Mouse (Mus musculus): ENCODE measurements at regions not wholly inside any gene's neighbourhood (a gene's known extent, or its start where the extent isn't known, plus 50 kb on each side); places are given as distances from the start of the nearest gene placed in this dataset.
A peak's percentile ranks its signal among the peaks of the same experiment; 100 is the strongest.
"Not testable (repeated sequence)": the region's sequence is repeated elsewhere in the genome, so short reads cannot be mapped to it uniquely, and the experiment has no call there.

DNA sequence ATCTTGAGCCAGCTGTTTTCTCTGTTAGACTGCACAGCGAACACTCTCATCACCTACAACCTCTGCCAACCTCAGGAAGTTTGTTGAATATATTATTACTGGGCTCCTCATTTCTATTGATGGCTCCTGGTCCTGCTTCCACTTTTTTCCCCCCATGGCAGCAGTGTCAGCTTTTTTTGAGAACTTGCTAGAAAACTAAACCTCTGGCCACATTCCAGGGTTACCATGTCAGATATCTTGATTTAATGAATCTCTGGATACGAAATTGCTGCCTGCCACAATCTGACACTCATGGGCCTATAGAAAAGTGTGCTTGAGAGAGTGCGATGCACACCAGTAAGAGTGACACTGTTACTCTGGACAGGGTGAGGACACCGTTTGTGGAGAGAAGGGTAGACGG lies 170.6 kb upstream of the Slc25a13 start:
- no peak for DNase-seq

DNA sequence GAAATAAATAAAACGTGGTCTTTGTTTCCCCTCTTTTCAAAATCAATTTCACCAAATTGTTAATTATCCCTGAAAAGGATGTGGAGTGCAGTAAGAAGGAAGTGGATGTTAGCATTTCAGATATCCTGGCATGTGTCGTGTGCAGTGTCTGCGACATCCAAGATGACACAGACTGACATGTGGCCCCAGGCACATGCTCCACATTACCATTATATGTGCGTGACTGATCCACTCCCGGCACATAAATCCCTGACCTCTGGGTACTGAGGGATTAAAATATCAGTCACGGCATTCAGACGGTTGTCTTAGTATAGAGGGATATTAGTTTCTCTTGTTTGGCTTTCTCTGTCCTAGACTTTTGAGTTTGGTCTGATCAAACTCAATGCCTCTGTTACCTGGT lies 168.0 kb upstream of the Slc25a13 start:
- no peak for DNase-seq

DNA sequence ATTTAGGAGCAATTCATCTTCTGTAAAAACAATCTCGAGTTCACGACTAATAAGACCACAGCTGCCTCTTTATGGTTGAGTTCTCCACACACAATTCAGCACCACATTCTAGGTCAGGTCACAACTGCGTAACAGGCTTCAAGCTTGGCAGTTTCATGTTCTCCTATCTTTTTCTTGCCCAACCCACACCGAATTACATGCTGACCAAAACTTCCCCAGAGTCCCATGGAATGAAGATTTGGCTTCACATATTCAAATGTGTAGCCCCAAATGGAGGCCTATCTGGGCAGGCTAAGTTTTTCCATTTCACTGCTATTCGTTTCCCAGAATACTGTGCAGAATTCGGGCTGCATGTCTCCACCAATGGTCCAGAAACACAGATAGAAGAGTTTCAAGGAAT lies 167.5 kb upstream of the Slc25a13 start:
- DNase-seq: no peak

DNA sequence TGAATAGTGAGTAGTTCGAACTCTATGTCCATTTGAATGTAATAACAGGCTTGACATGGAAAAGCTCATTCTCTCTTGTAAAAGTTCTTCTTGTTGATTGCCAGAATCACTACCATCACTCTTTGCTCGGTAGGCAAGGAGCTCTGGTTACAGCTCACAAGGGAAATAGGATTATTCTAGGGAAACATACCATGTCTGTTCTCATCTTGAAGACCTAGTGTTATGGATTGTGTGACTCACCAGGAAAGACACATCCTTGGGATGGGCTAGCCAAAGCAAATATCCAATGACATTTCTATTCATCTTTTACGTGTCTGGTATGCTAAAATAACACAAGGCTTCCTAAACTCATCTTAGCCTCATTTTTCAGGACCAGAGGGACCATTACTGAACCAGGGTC lies 155.4 kb upstream of the Slc25a13 start:
- no peak for DNase-seq

DNA sequence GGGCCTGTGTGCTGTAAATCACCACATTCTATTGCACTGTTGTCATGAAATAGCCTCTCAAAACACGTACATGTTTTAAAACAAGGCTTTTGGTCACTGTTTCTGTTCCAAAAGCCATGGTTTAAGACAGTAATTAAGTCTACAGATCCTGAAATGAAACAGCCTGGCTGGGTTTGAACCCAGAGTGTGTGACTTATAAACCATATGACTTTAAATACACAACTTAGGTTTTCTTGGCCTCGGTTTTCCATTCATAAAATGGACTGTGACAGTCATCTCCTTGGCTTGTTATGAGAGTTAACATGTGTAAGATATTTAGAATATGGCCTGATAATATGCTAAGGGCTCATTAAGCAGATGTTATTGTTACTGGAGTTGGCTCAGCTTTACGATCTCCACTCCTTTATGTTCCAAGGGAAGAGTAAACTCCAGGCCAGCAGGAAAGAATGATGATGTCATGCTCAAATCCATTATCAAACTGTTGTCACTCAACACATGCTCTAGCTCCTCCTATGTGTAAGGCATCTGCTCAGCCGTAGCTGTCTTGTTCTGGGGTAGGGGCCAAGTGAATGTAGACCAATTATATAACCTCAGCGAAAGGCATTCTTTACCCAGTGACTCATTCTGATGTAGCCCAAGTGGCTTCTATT lies 154.6 kb upstream of the Slc25a13 start:
- DNase-seq: no peak

DNA sequence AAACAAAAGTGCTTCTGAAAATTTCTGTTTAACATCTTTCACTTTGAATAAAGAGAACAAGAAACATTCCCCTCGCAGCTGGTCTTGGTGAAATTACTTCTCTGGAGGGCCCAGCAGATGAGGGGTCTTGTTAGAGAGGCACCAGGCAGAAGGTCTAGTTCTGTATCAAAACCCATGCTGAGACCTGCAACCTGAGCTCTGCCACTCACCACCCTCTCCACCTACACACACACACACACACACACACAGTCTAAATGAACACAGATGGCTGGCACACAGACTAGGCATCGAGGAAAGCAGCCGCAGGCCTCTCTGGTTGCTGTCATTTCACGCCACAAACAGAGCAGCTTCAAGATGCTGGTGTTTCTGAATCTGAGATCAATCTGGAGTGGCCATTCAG lies 147.1 kb upstream of the Slc25a13 start:
- DNase-seq: peak; percentile 58 to 67

DNA sequence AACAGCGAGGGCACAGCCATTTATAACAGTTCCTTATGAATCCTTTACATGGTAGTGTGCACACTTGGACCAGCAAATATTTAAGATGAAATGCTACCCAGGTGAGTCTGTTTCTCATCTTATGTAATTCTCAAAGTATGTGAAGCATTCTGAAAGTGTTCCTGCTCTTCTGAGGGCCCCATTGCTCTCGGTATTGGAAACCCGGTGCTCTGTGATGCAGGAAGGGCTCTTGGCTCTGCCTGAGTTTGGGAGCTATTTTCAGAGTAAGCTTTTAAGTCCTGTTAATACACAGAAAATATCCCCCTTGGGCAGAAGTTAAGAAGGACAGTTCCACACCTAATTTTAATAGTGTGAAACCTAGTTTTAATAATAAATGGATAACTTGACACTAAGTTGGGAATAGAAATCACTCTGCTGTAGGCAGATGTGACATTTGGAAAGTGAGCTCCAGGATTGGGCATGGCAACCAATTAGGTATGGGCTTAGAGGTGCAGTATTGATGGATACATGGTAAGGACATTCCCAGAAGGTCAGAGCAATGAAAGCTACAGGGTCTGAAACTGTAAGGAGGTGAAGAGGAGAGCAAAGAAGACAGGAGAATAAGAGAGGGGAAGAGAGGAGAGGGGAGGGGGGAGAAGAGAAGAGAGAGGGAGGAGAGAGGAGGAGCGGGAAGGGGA lies 145.8 kb upstream of the Slc25a13 start:
- no peak for DNase-seq

DNA sequence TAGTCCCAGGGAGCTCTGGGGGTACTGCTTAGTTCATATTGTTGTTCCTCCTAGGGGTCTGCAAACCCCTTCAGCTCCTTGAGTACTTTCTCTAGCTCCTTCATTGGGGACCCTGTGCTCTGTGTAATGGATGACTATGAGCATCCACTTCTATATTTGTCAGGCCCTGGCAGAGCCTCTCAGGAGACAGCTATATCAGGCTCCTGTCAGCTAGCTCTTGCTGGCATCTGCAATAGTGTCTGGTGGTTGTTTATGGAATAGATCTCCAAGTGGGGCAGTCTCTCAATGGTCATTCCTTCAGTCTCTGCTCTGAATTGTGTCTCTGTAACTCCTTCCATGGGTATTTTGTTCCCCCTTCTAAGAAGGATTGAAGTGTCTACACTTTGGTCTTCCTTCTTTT lies 144.2 kb upstream of the Slc25a13 start:
- DNase-seq: not testable (repeated sequence)

DNA sequence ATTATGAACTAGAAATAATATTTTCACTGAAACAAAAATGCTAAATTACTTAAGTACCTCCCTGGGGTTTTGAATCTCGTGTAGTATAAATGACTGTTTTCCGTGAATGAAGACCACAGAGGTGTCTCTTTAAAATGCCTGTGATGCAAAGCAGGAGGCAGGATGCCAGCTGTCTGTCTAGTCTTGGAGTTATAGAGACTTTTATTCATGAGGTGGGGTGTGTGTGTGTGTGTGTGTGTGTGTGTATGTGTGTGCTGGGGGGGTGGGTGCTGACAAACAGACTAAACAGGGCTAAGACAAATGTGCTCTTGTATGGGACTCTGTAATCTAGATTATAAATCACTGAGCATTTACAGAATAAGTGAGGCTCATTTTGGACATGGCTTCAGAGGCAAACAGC lies 140.5 kb upstream of the Slc25a13 start:
- DNase-seq: no peak

DNA sequence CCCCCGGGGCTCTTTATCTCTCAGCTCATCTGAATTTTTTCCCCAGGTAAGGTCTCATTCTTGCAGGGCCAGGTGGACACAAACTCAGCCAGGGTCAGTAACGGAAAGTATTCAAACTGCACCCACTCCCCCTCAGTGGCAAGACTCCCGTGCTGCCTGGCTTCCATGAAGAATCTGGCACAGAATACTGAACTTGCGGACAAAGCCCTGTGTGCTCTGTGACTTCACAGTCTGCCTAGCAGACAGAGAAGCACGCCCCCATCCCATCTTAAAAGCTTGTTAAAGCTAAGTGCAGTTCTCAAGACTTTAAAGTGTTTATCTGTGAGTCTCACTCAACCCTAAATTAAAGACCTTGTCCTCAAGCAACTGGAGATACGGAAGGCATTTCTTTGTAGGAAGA lies 140.0 kb upstream of the Slc25a13 start:
- DNase-seq: no peak

DNA sequence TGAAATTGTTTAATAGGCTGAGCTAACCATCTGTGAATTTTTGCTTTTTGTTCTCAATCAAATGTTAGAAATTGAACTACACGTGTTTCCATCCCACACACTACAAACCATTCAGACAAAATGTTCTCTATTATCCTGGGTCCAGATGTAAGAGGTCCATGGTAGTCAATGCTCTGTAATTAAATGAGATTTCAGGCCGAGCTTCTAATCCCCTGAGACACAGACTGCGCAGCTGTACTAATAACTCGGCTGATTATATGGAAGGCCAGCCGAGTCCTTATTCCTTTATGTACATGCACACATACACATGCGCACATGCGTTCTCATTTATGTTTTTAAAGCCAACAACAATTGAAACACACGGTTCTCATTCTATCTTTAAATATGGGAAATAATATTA lies 118.3 kb upstream of the Slc25a13 start:
- DNase-seq: no peak

DNA sequence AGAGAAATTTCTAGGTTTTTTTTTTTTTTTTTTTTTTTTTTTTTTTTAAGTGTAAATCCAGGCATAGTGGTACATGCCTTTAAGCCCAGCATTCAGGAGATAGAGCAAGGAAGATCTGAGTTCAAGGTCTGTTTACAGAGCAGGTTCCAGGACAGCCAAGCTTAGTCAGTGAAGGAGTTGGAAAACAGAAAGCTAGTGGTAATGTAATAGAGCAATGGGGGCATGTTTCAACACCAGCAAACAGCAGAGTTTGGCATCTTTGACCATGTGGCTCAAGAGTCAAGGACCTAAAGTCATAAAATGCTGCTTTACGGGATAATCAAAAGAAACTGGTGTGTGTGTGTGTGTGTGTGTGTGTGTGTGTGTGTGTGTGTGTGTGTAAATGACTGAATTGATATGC lies 113.3 kb upstream of the Slc25a13 start:
- DNase-seq: no peak

DNA sequence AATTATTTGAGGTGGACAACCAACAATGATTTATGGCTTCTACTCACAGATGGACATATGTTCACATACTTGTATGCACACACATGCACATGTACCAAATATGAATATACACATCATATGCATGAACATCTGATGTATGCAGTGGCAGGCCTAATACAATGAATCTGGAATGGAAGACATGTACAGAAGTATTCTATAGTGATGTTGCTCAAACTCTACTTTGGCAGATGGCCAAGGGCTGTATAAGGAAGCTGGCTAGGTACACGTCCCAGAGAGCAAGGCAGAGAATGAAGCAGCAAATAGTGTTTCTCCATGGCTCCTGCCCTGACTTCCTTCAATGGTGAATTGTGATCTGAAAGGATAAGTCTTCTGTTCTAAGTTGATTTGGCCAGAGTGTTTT lies 108.5 kb upstream of the Slc25a13 start:
- DNase-seq: no peak

DNA sequence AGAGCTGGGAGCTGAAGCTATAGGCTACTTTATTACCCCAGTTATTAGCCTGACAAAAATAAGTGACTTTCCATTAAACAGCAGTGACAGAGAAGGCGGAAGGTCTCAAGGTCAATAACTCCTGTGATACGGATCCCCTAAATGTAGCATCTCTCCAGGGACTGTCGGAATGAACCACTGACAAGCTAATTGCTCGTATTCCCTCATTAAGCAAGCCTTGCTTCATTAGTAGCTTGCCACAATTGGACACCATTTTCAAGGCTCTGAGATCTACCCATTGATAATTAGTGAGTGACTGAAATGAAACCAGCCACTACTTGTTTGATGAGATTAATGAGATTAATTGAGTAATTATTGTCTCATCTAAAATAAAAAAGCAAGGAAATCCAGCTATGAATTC lies 99.8 kb upstream of the Slc25a13 start:
- DNase-seq: no peak

DNA sequence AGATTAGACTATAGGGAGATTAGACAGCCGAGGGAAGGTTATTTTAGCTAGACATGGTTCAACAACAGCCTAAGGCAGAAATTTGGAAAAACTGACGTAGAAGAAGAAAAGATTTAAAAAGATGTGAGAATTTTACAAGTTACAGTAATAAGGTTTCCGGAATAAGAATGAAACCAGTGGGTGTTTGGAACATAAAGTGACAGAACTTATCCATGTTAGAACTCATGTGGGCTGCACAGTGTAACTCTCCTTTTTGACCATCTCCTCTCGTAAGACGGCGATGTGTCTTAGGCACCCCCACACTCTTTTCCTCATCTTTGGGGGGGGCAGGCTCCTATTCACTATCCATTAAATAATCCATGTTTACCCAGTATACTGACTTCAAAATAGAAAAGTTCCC lies 96.2 kb upstream of the Slc25a13 start:
- DNase-seq: no peak

DNA sequence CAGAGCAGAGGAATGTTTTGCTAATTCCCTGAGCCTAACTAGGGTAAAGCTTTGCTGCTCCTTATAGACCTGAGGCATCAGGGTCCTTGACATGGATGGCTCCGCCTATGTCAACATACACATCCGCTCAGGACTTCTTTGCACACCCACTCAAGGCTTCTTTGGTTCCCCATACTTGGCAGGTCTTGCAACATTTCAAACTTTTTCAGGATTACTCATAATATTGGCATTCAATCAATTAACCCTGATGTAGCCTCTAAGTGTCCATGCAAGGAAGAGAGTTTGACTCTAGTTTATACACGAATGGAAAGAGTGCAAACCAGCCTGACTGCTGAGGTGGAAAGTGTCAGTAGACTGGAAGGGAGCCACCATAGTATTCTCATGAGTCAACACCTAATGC lies 93.2 kb upstream of the Slc25a13 start:
- no peak for DNase-seq

DNA sequence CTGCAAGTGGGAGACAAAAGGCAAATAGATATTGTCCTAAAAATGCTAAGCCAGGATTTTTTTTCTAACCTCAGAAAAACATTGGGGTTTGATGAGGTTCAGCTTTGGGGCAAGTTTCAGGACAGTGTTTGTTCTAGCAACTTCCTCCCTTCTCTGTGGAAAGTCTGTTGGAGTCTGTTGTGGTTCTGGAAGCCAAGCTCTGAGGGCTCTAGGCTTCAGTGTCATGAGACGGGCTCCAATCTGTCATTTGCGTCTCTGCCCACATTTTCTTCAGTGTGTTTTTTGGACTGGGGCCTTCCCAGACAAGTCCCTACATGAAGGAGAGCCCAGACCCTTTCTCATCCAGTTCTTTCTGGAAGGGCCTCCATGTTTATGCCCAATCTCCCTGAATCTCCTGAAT lies 90.6 kb upstream of the Slc25a13 start:
- no peak for DNase-seq

DNA sequence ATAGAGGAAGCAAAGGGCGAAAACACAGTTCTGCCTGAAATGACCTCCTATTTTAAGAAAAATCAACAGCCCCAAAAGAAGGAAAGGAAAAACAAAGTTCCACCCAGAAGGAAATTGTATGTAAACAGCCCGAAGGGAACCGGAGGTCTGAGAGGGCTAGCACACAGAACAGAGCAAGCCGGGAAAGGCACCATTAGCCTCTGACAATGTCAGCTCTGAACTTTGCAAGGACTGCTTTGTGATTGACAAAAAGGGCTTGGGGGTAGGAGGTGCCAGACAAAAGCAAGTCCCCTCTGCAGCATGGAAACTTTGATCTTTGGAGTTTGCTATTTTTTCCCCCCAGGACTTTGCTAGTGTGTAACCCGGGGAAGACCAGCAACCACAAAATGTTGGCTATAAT lies 86.8 kb upstream of the Slc25a13 start:
- DNase-seq: no peak

DNA sequence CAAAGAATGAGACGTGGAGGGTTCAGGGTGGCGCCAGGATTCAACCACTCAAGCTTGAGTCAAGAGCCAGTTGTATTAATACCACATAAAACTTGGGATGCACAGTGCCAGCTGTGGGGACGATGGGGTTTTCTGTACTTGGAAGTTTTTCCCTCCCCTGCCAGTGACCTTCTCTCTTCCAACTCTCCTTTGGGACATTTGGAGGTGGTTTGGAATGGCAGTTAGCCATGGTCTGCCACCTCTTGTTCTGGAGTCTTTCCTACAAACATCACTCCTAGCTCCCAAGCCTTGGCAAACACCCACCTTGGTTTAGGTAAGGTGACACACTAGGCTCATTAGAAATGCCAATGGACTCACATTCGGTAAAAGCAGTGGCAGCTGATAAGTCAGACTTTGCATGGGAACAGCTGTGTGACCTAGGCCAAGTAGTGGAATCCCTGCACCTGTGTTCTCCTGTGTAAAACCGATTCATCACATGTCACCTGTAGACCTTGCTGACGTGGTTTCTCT lies 84.1 kb upstream of the Slc25a13 start:
- no peak for DNase-seq

DNA sequence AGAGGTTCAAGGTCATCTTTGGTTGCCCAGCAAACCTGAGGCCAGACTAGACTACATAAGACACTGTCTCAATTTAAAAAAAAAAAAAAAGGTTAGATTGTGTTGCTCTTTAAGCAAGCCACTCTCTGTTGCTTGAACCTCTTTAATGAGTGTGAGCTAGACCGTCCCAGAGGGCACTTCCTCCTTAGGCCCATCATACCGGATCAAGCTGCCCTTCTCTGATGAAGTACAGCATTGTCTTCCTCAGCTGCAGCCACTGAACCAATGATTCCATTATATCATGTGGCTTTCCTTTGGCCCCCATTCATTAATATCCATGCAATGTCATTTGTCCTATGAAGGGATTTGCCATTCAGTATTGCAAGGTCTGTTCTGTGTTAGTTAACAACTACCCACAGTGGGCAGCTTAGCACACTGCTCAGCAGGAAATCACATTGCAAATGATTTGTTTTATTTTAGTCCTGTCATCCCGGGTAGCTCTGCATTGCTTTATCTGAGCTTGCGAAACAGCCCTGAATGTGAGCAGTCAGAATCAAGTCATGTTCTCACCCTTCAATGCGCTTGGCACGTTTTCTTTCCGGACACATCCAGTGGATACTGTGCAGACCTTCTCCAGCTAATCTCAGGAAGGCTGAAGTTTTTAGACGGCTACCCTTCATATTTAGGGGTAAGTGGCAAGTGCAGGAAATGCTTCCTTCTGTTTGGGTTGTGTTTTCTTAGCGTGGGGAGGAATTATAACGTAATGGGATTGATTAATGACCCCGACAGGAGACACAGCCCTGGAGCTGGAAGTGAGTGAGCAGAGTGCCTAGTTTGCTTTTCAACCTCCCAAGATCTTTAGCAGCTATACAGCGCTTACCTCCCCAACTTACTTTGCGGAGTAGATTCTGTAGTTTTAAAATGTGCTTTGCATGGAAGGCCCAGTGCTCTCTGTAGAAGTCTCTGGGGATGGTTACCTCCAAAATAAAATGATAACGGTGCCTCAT lies 82.2 kb upstream of the Slc25a13 start:
- no peak for DNase-seq

DNA sequence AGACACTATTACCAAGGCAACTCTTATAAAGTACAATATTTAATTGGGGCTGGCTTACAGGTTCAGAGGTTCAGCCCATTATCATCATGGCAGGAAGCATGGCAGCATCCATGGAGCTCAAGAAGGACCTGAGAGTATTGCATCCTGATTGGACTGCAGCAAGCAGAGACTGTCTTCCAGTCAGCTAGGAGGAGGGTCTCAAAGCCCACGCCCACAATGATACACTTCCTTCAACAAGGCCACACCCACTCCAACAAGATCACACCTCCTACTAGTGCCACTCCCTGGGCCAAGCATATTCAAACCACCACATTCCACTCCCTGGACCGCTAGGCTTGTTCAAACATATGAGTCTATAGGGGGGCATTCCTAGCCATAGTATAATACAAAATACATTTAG lies 78.6 kb upstream of the Slc25a13 start:
- not testable (repeated sequence) for DNase-seq

DNA sequence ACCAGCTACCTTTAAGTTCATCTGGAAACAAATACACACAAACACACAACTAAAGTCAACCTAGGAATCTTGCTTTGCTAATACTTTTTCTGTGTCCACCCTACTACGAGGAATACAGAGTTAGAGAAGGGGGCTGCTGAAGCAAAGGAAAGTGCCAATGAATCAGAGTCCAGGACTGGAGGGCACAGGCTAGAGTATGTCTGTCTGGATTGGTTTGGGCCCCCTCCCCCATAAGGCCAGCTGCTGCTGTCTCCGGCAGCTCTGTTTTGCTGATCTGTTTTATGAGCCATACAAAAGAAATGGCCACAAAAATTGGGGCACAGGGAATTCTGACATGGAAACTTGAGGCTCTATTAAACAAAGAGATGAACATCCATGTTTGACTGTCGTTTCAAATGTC lies 74.8 kb upstream of the Slc25a13 start:
- peak in 1 of 2 experiments; percentile 7 for DNase-seq

DNA sequence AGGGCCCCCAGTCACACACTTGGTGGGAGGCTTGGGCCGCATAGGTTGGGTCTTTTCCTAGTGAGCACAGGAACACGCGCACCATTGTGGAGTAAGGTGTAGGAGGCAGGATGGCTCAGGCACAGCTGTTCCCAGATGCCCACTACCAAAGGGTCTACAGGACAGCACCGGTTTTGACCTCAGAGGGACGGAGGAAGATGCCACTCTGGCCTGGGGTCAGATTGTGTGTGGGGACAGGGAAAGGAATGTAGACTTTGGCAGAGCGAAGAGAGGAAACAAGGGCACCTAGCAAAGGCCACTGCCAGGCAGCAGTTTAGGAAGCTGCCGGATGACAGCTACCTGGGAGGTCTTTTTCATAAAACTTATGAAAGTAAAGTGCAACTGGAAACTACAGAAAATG lies 73.5 kb upstream of the Slc25a13 start:
- no peak for DNase-seq

DNA sequence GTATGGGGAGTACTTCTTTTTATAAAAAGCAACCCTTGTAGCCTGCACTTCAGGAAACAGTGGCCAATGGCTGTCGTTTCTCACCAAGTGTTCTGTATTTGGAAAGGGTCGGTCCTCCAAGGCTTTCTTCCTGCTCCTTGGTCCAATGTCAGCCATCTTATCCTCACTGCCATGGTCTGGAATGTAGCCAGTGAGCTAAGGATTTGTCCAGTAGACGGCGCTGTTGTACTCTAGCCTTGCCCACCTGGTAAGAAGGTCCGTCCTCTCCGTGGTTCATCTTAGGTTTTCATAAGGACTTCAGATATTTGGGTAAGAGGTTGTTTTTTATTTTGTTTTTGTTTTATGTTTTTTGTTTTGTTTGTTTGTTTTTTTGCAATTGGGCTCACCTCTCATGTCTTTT lies 72.8 kb upstream of the Slc25a13 start:
- DNase-seq: peak; percentile 51 to 73

Measured in cerebellum, postnatal 14 days (tissue).